Mouse (Mus musculus) limb, embryonic 14.5 days (tissue): ENCODE measurements around the gene Col5a3. TPM values are rescaled to one million over a fixed set of nuclear protein-coding genes. Genes with fewer than 3 reads are reported as not detected.

Source experiments
- ATAC-seq: fragments of 200-750 bp; cut with Nextera tagmentation; 2 replicates; pipeline ENCODE4 v1.8.0; 2017; ENCODE audit warnings: low read depth, moderate number of reproducible peaks, moderate TSS enrichment; ENCODE audit not compliant: low FRiP score
- DNase-seq: peaks from one replicate; pipeline ENCODE4 v3.0.0-alpha.2; 2015; ENCODE audit warnings: low spot score
- H3K27ac ChIP-seq: fragments of 300-500 bp; sonication (generic); replicated peaks from 2 replicates; pipeline ENCODE4 v1.5.1; 2014; ENCODE audit warnings: low read depth, mild to moderate bottlenecking, low read length, moderate library complexity, mixed read lengths
- H3K27me3 ChIP-seq: fragments of 300-500 bp; sonication (generic); 2 replicates; pipeline ENCODE4 v1.6.1; 2014; ENCODE audit warnings: low read length, mixed read lengths; ENCODE audit not compliant: control insufficient read depth, insufficient read depth
- H3K36me3 ChIP-seq: fragments of 300-500 bp; sonication (generic); 2 replicates; pipeline ENCODE4 v1.6.1; 2014; ENCODE audit warnings: mild to moderate bottlenecking, low read length, moderate library complexity, mixed read lengths; ENCODE audit not compliant: control insufficient read depth, insufficient read depth
- H3K4me1 ChIP-seq: fragments of 300-500 bp; sonication (generic); 2 replicates; pipeline ENCODE4 v1.6.1; 2014; ENCODE audit warnings: antibody characterized with exemption, low read length, mixed read lengths; ENCODE audit not compliant: control insufficient read depth, insufficient read depth
- H3K4me2 ChIP-seq: fragments of 300-500 bp; sonication (generic); replicated peaks from 2 replicates; pipeline ENCODE4 v1.6.1; 2014; ENCODE audit warnings: low read depth, mild to moderate bottlenecking, low read length, moderate library complexity; ENCODE audit not compliant: severe bottlenecking
- H3K4me3 ChIP-seq: fragments of 300-500 bp; sonication (generic); replicated peaks from 2 replicates; pipeline ENCODE4 v1.5.1; 2014; ENCODE audit warnings: low read length
- H3K9ac ChIP-seq: fragments of 300-500 bp; sonication (generic); 2 replicates; pipeline ENCODE4 v1.6.1; 2014; ENCODE audit warnings: mild to moderate bottlenecking, low read depth, low read length, moderate library complexity; ENCODE audit not compliant: severe bottlenecking
- H3K9me3 ChIP-seq: fragments of 300-500 bp; sonication (generic); 2 replicates; pipeline ENCODE4 v1.6.1; 2016; ENCODE audit warnings: low read length; ENCODE audit not compliant: control insufficient read depth
- POLR2A ChIP-seq: fragments of 200-500 bp; IDR thresholded peaks from 2 replicates; pipeline ENCODE4 v1.8.0; 2012; ENCODE audit warnings: inconsistent platforms, mild to moderate bottlenecking, moderate library complexity, borderline replicate concordance; ENCODE audit not compliant: insufficient read depth, insufficient read length; ENCODE audit errors: extremely low read depth
- WGBS: fragments of 180-500 bp; shearing (Covaris S2); extraction: QIAGEN DNeasy Blood & Tissue Kit; methylation state at CpG from one replicate; pipeline ENCODE4 v1.1.7; 2014; 5-methylcytosine and 5-hydroxymethylcytosine counted together
- polyA plus RNA-seq, 2 experiments: library from polyadenylated mRNA; depleted of rRNA in 1 of 2; stranded (reverse) in 1 of 2; unstranded in 1 of 2; fragments of >200 nt; fragmentation: Nextera tagmentation in 1 of 2; extraction: Ambion mirVana in 1 of 2; gene quantifications; 2 replicates each; pipeline versions ENCODE4 v1.2.1 to v1.2.3; 2012 to 2014

Col5a3 gene
- polyA plus RNA-seq, 2 experiments = 4.5 to 6.7 TPM

DNA sequence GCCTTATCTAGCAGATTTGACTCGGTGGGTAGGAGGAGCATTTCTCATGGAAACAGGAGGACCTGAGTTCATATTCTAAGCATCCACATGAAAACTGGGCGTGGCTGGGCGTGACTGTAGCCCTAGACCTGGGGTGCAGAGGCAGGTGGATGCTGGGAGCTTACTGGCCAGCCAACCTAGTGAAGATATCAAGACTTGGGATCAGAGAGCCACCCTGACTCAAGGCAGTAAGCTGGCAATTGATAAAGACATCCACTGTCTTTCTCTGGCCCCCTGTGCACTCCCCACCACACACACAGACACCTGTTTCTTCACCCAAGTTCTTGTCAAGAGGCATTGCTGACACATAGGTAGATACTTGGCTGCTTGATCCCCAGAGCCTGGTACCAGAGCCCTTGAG is 66.3 kb downstream of the Col5a3 start:
- H3K27ac ChIP-seq = no peak overlapping the region
- no peak for TF ChIP-seq POLR2A
- H3K4me1 ChIP-seq = peaks cover 5% of the 10 kb centered on the region; the same call in 1 of the 2 replicates
- DNase-seq (no peak), ATAC-seq (no peak)
- H3K27me3 ChIP-seq = peaks cover 39% of the 10 kb centered on the region
- no peaks in the 10 kb centered on the region for H3K36me3 ChIP-seq
- H3K9me3 ChIP-seq = 0 out of 2 replicates have a peak, but pooled peaks cover 3% of the 10 kb centered on the region
- WGBS = 72% methylated on average over 3 of the region's 3 CpGs
- H3K4me3 ChIP-seq = no peak overlapping the region
- H3K4me2 ChIP-seq = no peak overlapping the region
- H3K9ac ChIP-seq = no peak overlapping the region

DNA sequence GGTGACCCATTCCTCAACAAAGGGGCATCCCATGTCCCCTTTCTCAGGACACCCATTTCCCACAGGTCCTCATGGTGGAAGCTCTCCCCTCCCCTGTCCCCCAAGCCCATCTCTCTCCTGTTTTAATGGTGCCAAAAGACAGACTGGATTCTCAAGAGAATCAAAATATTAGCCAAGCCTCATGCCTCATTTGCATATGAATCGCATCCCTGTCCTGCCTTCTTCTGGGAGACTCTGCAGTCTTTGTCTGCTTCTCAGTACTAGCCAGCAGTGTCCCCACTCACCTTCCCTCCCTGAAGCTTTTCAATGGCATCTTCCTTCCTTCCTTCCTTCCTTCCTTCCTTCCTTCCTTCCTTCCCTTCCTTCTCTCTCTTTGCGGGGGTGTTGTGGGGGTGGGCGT is 67.2 kb downstream of the Col5a3 start:
- Histone ChIP-seq H3K9me3 (0 out of 2 replicates have a peak, but pooled peaks cover 3% of the 10 kb centered on the region), H3K36me3 (no peaks in the 10 kb centered on the region), H3K27me3 (peaks cover 45% of the 10 kb centered on the region), H3K4me1 (peaks cover 5% of the 10 kb centered on the region; the same call in 1 of the 2 replicates), H3K9ac (no peak overlapping the region), H3K27ac (no peak overlapping the region), H3K4me3 (no peak overlapping the region), H3K4me2 (no peak overlapping the region)
- ATAC-seq (no peak), DNase-seq (no peak)
- 13% methylated on average over 3 of the region's 3 CpGs for whole genome bisulfite sequencing
- TF ChIP-seq POLR2A = no peak

DNA sequence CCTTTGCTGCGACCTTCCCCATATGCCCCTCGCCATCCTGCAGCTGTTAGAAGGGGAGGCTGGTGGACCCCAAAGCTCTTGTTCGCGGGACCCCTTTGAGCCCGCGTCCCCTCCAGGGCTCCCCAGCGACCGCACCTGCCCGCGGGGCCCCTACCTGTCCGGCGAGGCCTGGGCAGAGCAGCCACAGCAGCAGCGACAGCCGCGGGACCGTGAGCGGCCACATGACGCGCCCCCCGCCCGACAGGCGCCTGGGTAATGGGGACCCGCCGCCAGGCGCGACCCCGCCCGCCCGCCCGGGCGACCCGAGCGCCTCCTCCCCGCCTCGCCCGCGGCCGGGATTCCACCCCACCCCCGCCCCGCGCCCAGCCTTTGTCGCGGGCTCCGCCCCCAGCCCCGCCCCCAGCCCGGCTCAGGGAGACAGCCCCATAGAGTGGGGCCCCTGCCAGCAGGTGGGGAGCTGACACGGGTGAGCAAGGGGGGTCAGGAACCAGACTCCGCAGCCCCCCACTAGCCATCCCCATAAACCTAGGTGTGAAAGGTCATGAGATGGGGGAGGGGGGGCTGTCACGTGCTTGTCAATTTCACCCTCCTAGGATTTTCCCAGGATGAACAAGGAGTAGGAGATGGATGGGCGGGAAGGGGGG is 68.7 kb downstream of the Col5a3 start, which contains the start of gene Olfm2:
Olfm2 (minus strand) TSS at position 333 of the 644 bp plus-strand sequence.
- H3K9me3 ChIP-seq = 0 out of 2 replicates have a peak, but pooled peaks cover 3% of the 10 kb centered on the region
- H3K27ac ChIP-seq = no peak within 1 kb of the TSS
- ATAC-seq (peak; percentile 45; the same call in 1 of the 2 replicates), DNase-seq (no peak)
- WGBS = 1% methylated on average over 32 of the region's 50 CpGs
- H3K9ac ChIP-seq = peak within 1 kb of the TSS; percentile 54
- H3K36me3 ChIP-seq = no peaks in the 10 kb centered on the region
- peaks cover 5% of the 10 kb centered on the region; the same call in 1 of the 2 replicates for H3K4me1 ChIP-seq
- H3K27me3 ChIP-seq = peaks cover 45% of the 10 kb centered on the region
- H3K4me2 ChIP-seq = peak within 1 kb of the TSS; percentile 84
- no peak for TF ChIP-seq POLR2A
- peak within 1 kb of the TSS; percentile 44 for H3K4me3 ChIP-seq

DNA sequence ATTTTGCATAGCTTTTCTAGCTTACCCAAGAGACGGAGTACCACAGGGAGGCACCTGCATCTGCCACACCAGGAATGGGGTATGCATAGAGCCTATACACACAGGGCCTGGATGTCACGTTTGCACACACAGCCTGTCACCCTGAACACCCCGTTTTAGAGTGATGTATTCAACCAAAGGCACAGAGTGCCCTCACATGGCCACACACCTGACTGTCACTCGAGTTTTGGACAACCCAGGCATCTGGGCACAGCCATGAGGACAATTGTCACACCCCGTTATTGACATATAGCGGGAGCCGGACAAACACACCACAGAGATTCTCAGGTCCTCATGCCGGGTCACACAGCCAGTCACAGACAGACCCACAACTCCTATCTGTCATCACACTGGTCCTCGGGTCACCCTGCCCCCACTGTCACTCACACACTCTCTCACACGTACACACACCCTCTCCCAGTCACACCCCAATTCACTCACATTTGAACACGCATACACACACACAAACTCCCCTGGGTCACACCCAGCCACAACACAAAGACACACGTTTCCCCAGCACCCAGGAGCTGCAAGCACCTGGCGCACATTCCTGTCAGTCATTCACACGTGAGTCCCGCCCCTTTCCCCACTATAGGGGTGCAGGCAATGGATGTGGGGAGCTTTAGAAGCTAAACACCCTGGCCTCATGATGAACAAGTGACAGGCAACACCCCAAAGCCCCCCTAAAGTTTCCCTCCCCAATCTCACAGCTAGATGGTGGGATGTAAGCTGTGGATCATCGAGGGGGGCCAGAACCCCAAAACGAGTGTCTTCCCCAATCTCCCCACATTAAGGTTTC is 69.5 kb downstream of the Col5a3 start:
- H3K4me2 ChIP-seq = peak overlapping the region; percentile 84
- DNase-seq = no peak
- peak overlapping the region; percentile 44 for H3K4me3 ChIP-seq
- WGBS = 12% methylated on average over 17 of the region's 17 CpGs
- peaks cover 45% of the 10 kb centered on the region for H3K27me3 ChIP-seq
- TF ChIP-seq POLR2A = no peak
- H3K27ac ChIP-seq = no peak overlapping the region
- 0 out of 2 replicates have a peak, but pooled peaks cover 3% of the 10 kb centered on the region for H3K9me3 ChIP-seq
- no peaks in the 10 kb centered on the region for H3K36me3 ChIP-seq
- no peak overlapping the region for H3K9ac ChIP-seq
- H3K4me1 ChIP-seq = peaks cover 9% of the 10 kb centered on the region; the same call in 1 of the 2 replicates
- no peak for ATAC-seq
